Mouse (Mus musculus) stomach, embryonic 14.5 days (tissue): ENCODE results near the gene Rgl1. TPM values are rescaled to one million over a fixed set of nuclear protein-coding genes. Genes with fewer than 3 reads are reported as not detected.

Source experiments
- ATAC-seq: fragments of 200-750 bp; cut with Nextera tagmentation; 2 replicates; pipeline ENCODE4 v1.8.0; 2017; ENCODE audit warnings: low read depth, moderate TSS enrichment; ENCODE audit not compliant: insufficient number of reproducible peaks, insufficient read depth, low FRiP score
- H3K27ac ChIP-seq: fragments of 300-500 bp; sonication (generic); 2 replicates; pipeline ENCODE4 v1.5.1; 2014; ENCODE audit warnings: mild to moderate bottlenecking, low read length, moderate library complexity, mixed read lengths
- H3K27me3 ChIP-seq: fragments of 300-500 bp; sonication (generic); 2 replicates; pipeline ENCODE4 v1.6.1; 2014; ENCODE audit warnings: low read length, control low read depth, mixed read lengths; ENCODE audit not compliant: control insufficient read depth, insufficient read depth
- H3K36me3 ChIP-seq: fragments of 300-500 bp; sonication (generic); 2 replicates; pipeline ENCODE4 v1.6.1; 2014; ENCODE audit warnings: mild to moderate bottlenecking, control low read depth, low read length, moderate library complexity, mixed read lengths; ENCODE audit not compliant: control insufficient read depth, insufficient read depth
- H3K4me1 ChIP-seq: fragments of 300-500 bp; sonication (generic); 2 replicates; pipeline ENCODE4 v1.6.1; 2014; ENCODE audit warnings: low read length, control low read depth, mixed read lengths; ENCODE audit not compliant: control insufficient read depth, insufficient read depth
- H3K4me2 ChIP-seq: fragments of 300-500 bp; sonication (generic); replicated peaks from 2 replicates; pipeline ENCODE4 v1.6.1; 2014; ENCODE audit warnings: low read depth, low read length, control low read depth
- H3K4me3 ChIP-seq: fragments of 300-500 bp; sonication (generic); 2 replicates; pipeline ENCODE4 v1.5.1; 2014; ENCODE audit warnings: low read depth, low read length, control low read depth
- H3K9ac ChIP-seq: fragments of 300-500 bp; sonication (generic); replicated peaks from 2 replicates; pipeline ENCODE4 v1.6.1; 2014; ENCODE audit warnings: low read depth, mild to moderate bottlenecking, control low read depth, low read length, moderate library complexity, mixed read lengths
- H3K9me3 ChIP-seq: fragments of 300-500 bp; sonication (generic); 2 replicates; pipeline ENCODE4 v1.6.1; 2016; ENCODE audit warnings: low read depth, low read length, control low read depth; ENCODE audit not compliant: control insufficient read depth
- WGBS: fragments of 180-500 bp; shearing (Covaris S2); extraction: QIAGEN DNeasy Blood & Tissue Kit; methylation state at CpG from one replicate; pipeline ENCODE4 v1.1.7; 2014; 5-methylcytosine and 5-hydroxymethylcytosine counted together
- polyA plus RNA-seq: library from polyadenylated mRNA; unstranded; fragments of >200 nt; fragmentation: Nextera tagmentation; extraction: Ambion mirVana; gene quantifications from 2 replicates; pipeline ENCODE4 v1.2.1, GENCODE M21; 2014

The Rgl1 gene
- polyA plus RNA-seq, 1 experiment from 2014 or later = 61.2 TPM

DNA sequence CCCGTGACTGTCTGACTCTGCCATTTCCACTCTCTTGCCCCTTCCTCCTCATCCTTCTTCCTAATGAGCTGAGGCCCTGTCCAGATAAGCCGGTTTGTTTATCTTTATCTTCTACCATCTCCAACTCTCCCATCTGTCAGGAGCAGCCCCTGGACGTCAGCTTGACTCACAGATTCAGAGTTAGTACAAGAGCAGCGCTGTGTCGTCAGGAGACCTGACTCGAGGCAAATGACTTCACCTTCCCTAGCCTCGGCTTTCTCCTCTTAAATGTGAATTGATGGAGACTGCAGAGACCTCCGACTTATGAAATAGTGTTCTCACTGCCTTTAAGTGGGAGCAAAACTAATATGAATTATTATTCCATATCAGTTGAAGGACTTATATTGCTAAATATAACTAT, 85.0 kb downstream of the Rgl1 start:
- H3K4me1 ChIP-seq = peaks cover 26% of the 10 kb centered on the region
- no peaks in the 10 kb centered on the region for H3K9me3 ChIP-seq
- WGBS = 18% methylated on average over 8 of the region's 8 CpGs
- ATAC-seq = no peak
- no peak overlapping the region for H3K4me2 ChIP-seq
- H3K27me3 ChIP-seq = no peaks in the 10 kb centered on the region
- no peak overlapping the region for H3K4me3 ChIP-seq
- no peak overlapping the region for H3K9ac ChIP-seq
- 0 out of 2 replicates have a peak overlapping the region, but pooled peaks have one; percentile 1 for H3K27ac ChIP-seq
- no peaks in the 10 kb centered on the region for H3K36me3 ChIP-seq

DNA sequence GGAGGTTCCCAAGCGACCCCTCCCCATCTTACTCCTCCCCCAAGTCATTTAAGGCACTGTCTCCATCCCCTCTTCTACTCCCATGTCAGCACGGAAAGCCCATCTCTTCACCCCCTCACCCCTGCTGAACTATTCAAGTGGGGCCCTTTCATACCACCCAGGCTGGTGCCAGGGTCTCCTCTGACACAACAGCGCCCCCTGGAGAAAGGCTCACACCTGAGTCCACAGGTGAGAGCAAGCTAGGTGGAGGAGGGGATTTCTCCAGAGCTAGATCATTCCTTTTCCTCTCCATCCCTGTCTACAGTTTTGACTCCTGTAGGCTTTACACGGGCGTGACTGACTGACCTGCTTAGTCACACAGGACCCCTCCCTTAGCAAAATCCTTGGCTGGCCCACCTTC, 87.7 kb downstream of the Rgl1 start:
- H3K36me3 ChIP-seq = no peaks in the 10 kb centered on the region
- no peaks in the 10 kb centered on the region for H3K9me3 ChIP-seq
- no peak overlapping the region for H3K4me2 ChIP-seq
- ATAC-seq = no peak
- 39% methylated on average over 5 of the region's 5 CpGs for WGBS
- H3K4me1 ChIP-seq = peaks cover 26% of the 10 kb centered on the region
- no peak overlapping the region for H3K9ac ChIP-seq
- no peak overlapping the region for H3K4me3 ChIP-seq
- peak overlapping the region; percentile 53; the same call in 1 of the 2 replicates for H3K27ac ChIP-seq
- H3K27me3 ChIP-seq = no peaks in the 10 kb centered on the region

DNA sequence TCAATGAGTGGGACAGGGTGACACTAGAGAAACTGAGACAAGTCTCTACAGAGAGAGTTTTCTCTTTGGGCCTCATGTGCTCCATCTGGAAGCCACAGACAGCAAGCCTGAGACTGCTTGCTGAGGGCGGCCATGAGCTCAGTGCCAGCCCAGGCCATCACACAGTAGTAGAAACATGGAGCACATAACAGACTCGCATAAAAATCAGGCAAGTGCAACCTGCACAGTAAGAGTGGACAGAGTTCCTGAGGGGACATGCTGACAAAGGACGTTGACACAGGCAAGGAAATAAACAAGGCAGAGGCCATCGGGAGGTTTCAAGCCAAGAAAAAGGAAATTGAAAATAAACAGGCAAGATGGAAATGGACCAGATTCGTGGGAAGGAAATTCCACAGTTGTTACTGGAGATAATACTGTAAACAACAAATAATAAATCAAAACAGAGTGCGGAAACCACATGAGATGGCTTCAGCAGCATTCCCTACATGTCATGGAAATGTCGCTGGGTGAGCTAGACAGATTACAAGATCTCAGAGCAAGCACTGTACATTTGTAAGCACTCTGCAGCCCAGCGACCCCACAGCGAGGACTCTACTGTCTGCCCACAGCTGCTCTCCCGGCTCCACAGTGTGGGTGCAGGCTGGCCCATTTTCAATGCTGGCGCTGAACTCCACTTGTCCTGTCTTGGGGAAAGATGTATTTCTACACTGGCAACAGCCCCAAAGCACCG, 88.5 kb downstream of the Rgl1 start:
- WGBS = 47% methylated on average over 12 of the region's 12 CpGs
- H3K9me3 ChIP-seq = no peaks in the 10 kb centered on the region
- peak overlapping the region; percentile 53; the same call in 1 of the 2 replicates for H3K27ac ChIP-seq
- no peaks in the 10 kb centered on the region for H3K27me3 ChIP-seq
- no peaks in the 10 kb centered on the region for H3K36me3 ChIP-seq
- H3K9ac ChIP-seq = no peak overlapping the region
- ATAC-seq = 0 out of 2 replicates have a peak, but pooled peaks have one; percentile 42
- H3K4me3 ChIP-seq = no peak overlapping the region
- peaks cover 24% of the 10 kb centered on the region for H3K4me1 ChIP-seq
- H3K4me2 ChIP-seq = no peak overlapping the region

DNA sequence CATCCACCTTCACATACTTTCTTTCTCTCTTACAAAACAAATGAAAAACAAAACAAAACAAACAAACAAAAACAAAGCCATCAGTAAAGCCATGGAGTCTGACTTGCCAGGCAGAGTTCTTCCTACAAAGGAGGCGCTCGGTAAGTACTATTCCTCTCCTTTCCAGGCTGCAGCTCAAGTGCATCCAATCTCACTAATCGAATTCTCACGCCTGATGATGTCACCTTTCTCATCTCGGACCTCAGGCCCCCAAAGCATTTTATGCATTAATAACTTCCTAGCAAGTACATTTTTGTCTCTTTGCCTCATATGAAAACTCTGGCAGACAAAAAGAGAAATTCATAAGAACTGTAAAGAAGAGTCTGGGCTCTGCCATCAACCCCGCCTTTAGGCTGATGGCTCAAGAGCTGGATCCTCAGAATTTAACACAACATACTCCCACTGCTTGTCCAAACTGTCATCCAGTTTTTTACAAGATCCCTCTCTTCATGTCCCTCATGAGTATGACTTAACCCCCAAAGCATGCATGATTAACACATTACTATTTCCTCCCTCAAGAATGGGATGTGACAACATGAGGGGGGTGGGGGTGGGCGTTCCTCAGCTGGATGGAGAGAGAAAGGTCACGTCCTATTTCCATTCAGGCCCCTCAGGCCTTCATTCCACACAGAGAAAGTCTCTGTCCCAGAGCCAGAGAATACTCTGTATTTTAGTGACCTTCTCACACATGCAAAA, 96.5 kb downstream of the Rgl1 start:
- ATAC-seq = no peak
- 61% methylated on average over 8 of the region's 8 CpGs for WGBS
- H3K9ac ChIP-seq = no peak overlapping the region
- no peak overlapping the region for H3K4me3 ChIP-seq
- H3K4me1 ChIP-seq = peaks cover 7% of the 10 kb centered on the region; the same call in 1 of the 2 replicates
- H3K36me3 ChIP-seq = no peaks in the 10 kb centered on the region
- no peaks in the 10 kb centered on the region for H3K9me3 ChIP-seq
- H3K4me2 ChIP-seq = no peak overlapping the region
- H3K27ac ChIP-seq = no peak overlapping the region
- H3K27me3 ChIP-seq = no peaks in the 10 kb centered on the region

DNA sequence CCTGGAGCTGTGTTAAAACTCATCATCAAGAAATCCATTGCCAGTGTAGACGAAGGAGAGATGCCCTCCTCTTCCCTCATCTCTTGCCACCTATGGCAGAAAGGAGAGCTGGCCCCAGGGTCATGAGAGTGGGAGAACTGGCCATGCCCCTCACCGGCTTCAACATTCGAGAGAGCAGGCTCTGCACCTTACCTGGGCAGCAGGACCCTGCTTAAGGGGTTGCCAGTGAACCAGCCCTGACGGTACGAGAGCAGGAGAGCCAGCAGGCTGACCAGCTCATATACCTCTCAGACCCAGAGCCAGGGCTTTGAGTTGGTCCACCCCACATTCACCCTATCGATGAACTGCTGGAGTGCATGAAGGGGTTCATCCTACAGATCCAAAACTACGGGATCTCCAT, 105.7 kb downstream of the Rgl1 start:
- Histone ChIP-seq H3K4me3 (no peak overlapping the region), H3K9ac (no peak overlapping the region), H3K4me1 (no peaks in the 10 kb centered on the region), H3K27ac (no peak overlapping the region), H3K36me3 (no peaks in the 10 kb centered on the region), H3K4me2 (no peak overlapping the region), H3K9me3 (no peaks in the 10 kb centered on the region), H3K27me3 (no peaks in the 10 kb centered on the region)
- no peak for ATAC-seq
- 92% methylated on average over 7 of the region's 7 CpGs for WGBS

DNA sequence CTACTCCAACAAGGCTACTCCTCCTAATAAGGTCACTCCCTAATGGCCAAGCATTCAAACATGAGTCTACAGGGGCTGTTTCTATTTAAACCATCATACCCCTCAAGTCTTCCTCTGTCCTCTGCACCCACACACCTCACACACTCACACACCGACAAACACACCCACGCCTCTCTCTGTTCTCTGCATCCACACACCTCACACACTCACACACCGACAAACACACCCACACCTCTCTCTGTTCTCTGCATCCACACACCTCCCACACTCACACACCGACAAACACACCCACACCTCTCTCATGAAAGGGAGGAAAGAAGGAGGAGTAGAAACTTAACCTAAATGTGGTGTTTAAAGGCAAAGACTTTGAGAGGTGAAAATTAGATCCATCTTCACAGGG, 106.2 kb downstream of the Rgl1 start:
- WGBS = 88% methylated on average over 4 of the region's 4 CpGs
- Histone ChIP-seq H3K4me3 (no peak overlapping the region), H3K4me1 (no peaks in the 10 kb centered on the region), H3K27ac (no peak overlapping the region), H3K9ac (no peak overlapping the region), H3K9me3 (no peaks in the 10 kb centered on the region), H3K4me2 (no peak overlapping the region), H3K36me3 (no peaks in the 10 kb centered on the region), H3K27me3 (no peaks in the 10 kb centered on the region)
- ATAC-seq = no peak

DNA sequence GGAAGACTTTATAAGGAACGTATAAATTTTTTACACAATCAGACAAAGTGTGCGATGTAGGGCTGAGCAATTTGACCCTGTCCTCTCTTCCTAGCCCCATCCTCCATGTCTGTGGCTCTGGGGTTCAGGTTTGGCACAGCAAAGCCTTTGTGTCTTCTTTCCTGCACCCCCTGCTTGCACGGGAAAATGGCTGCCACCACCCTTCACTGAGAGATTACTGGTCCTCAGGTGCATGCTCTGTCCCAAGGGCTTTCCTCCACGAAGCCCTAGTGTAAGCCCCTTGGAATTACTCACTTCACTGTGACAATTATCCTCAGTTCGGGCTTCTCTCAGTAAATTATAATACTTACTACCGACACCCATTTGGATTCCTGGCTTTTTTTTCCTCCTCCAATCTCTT, 109.5 kb downstream of the Rgl1 start:
- H3K4me1 ChIP-seq = no peaks in the 10 kb centered on the region

DNA sequence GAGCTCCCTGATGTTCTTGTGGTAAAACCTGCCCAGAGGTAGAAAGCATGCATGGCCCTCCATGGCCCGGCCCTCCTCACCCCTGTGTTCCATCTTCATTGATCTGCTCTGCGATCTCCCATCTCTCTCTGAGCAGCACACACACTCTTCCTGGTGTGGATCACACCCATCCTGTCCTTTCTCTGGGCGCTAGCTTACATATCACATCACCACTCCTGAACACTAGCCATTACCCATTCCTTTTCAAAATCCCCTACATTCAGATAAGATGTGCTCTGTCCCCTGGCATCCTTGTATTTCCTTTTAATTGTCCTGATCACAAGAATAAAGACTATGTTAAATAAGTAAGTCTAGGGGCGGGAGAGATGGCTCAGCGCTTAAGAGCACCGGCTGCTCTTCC, 111.3 kb downstream of the Rgl1 start:
- no peak for ATAC-seq
- Histone ChIP-seq H3K27me3 (no peaks in the 10 kb centered on the region), H3K4me3 (no peak overlapping the region), H3K36me3 (no peaks in the 10 kb centered on the region), H3K4me2 (no peak overlapping the region), H3K9ac (no peak overlapping the region), H3K9me3 (no peaks in the 10 kb centered on the region), H3K4me1 (no peaks in the 10 kb centered on the region), H3K27ac (no peak overlapping the region)
- WGBS = 93% methylated on average over 6 of the region's 6 CpGs

More for the DNA sequence above, 109.5 kb downstream of the Rgl1 start:
- no peak for ATAC-seq
- Histone ChIP-seq H3K27me3 (no peaks in the 10 kb centered on the region), H3K36me3 (no peaks in the 10 kb centered on the region), H3K4me3 (no peak overlapping the region), H3K4me2 (no peak overlapping the region), H3K9me3 (no peaks in the 10 kb centered on the region), H3K27ac (no peak overlapping the region), H3K9ac (no peak overlapping the region)
- WGBS = 81% methylated on average over 6 of the region's 6 CpGs
